Mouse (Mus musculus) kidney, embryonic 16.5 days (tissue): ENCODE data around the gene Pik3cg. TPM values are rescaled to one million over a fixed set of nuclear protein-coding genes. Genes with fewer than 3 reads are reported as not detected.

Source experiments
- ATAC-seq: fragments of 200-750 bp; cut with Nextera tagmentation; 2 replicates; pipeline ENCODE4 v1.8.0; 2017; ENCODE audit warnings: moderate TSS enrichment; ENCODE audit not compliant: low FRiP score, low TSS enrichment
- H3K27ac ChIP-seq: fragments of 300-500 bp; sonication (generic); 2 replicates; pipeline ENCODE4 v1.5.1; 2014; ENCODE audit warnings: low read length
- H3K27me3 ChIP-seq: fragments of 300-500 bp; sonication (generic); 2 replicates; pipeline ENCODE4 v1.6.1; 2014; ENCODE audit warnings: low read length, control low read depth, mixed read lengths; ENCODE audit not compliant: insufficient read depth
- H3K36me3 ChIP-seq: fragments of 300-500 bp; sonication (generic); 2 replicates; pipeline ENCODE4 v1.6.1; 2014; ENCODE audit warnings: low read length, control low read depth, mixed read lengths; ENCODE audit not compliant: insufficient read depth
- H3K4me1 ChIP-seq: fragments of 300-500 bp; sonication (generic); 2 replicates; pipeline ENCODE4 v1.6.1; 2014; ENCODE audit warnings: low read length, control low read depth, mixed read lengths; ENCODE audit not compliant: insufficient read depth
- H3K4me2 ChIP-seq: fragments of 300-500 bp; sonication (generic); replicated peaks from 2 replicates; pipeline ENCODE4 v1.6.1; 2014; ENCODE audit warnings: low read depth, low read length
- H3K4me3 ChIP-seq: fragments of 300-500 bp; sonication (generic); 2 replicates; pipeline ENCODE4 v1.5.1; 2014; ENCODE audit warnings: mild to moderate bottlenecking, low read length
- H3K9ac ChIP-seq: fragments of 300-500 bp; sonication (generic); replicated peaks from 2 replicates; pipeline ENCODE4 v1.6.1; 2014; ENCODE audit warnings: low read length
- H3K9me3 ChIP-seq: fragments of 300-500 bp; sonication (generic); 2 replicates; pipeline ENCODE4 v1.6.1; 2016; ENCODE audit warnings: low read length, control low read depth
- WGBS: fragments of 180-500 bp; shearing (Covaris S2); extraction: QIAGEN DNeasy Blood & Tissue Kit; methylation state at CpG from one replicate; pipeline ENCODE4 v1.1.7; 2014; 5-methylcytosine and 5-hydroxymethylcytosine counted together
- polyA plus RNA-seq: library from polyadenylated mRNA; unstranded; fragments of >200 nt; fragmentation: Nextera tagmentation; extraction: Ambion mirVana; gene quantifications from 2 replicates; pipeline ENCODE4 v1.2.1, GENCODE M21; 2015

The Pik3cg gene
- polyA plus RNA-seq, 1 experiment from 2014 or later, result 2.7 TPM

GRCm38 (mm10) chr12:32231398-32231797, 22.9 kb upstream of the Pik3cg start:
- no peaks in the 10 kb centered on the region for H3K27me3 ChIP-seq
- H3K9ac ChIP-seq, result no peak overlapping the region
- no peaks in the 10 kb centered on the region for H3K9me3 ChIP-seq
- no peak overlapping the region for H3K4me2 ChIP-seq
- no peaks in the 10 kb centered on the region for H3K36me3 ChIP-seq
- no peak overlapping the region for H3K27ac ChIP-seq
- WGBS, result 93% methylated on average over 1 of the region's 1 CpGs
- H3K4me3 ChIP-seq, result no peak overlapping the region
- H3K4me1 ChIP-seq, result no peaks in the 10 kb centered on the region
- no peak for ATAC-seq

GRCm38 (mm10) chr12:32223629-32224028, 15.2 kb upstream of the Pik3cg start:
- Histone ChIP-seq H3K27ac (no peak overlapping the region), H3K9ac (no peak overlapping the region), H3K4me3 (no peak overlapping the region), H3K36me3 (no peaks in the 10 kb centered on the region), H3K9me3 (no peaks in the 10 kb centered on the region), H3K4me2 (no peak overlapping the region), H3K4me1 (no peaks in the 10 kb centered on the region), H3K27me3 (no peaks in the 10 kb centered on the region)
- no peak for ATAC-seq
- WGBS, result 91% methylated on average over 1 of the region's 1 CpGs

GRCm38 (mm10) chr12:32222758-32223385, 14.4 kb upstream of the Pik3cg start:
- ATAC-seq, result no peak
- Histone ChIP-seq H3K9ac (no peak overlapping the region), H3K36me3 (no peaks in the 10 kb centered on the region), H3K27me3 (no peaks in the 10 kb centered on the region), H3K9me3 (no peaks in the 10 kb centered on the region), H3K4me1 (no peaks in the 10 kb centered on the region), H3K4me2 (no peak overlapping the region), H3K27ac (no peak overlapping the region), H3K4me3 (no peak overlapping the region)
- WGBS, result 86% methylated on average over 7 of the region's 7 CpGs

- H3K4me1 ChIP-seq, result no peaks in the 10 kb centered on the region
- H3K27me3 ChIP-seq, result no peaks in the 10 kb centered on the region
- no peak overlapping the region for H3K4me2 ChIP-seq
- ATAC-seq, result no peak
- H3K9me3 ChIP-seq, result peaks cover 7% of the 10 kb centered on the region; the same call in 1 of the 2 replicates
- 67% methylated on average over 1 of the region's 1 CpGs for WGBS
- H3K36me3 ChIP-seq, result no peaks in the 10 kb centered on the region
- no peak overlapping the region for H3K9ac ChIP-seq
- H3K27ac ChIP-seq, result no peak overlapping the region
- no peak overlapping the region for H3K4me3 ChIP-seq
Observed at GRCm38 (mm10) chr12:32220387-32220786, 11.9 kb upstream of the Pik3cg start.

GRCm38 (mm10) chr12:32215143-32215542, 6.7 kb upstream of the Pik3cg start:
- no peak overlapping the region for H3K4me3 ChIP-seq
- H3K36me3 ChIP-seq, result no peaks in the 10 kb centered on the region
- H3K4me1 ChIP-seq, result no peaks in the 10 kb centered on the region
- H3K27ac ChIP-seq, result no peak overlapping the region
- H3K9ac ChIP-seq, result no peak overlapping the region
- ATAC-seq, result no peak
- peaks cover 7% of the 10 kb centered on the region; the same call in 1 of the 2 replicates for H3K9me3 ChIP-seq
- H3K27me3 ChIP-seq, result no peaks in the 10 kb centered on the region
- H3K4me2 ChIP-seq, result no peak overlapping the region
- 75% methylated on average over 6 of the region's 6 CpGs for WGBS

- H3K4me2 ChIP-seq, result no peak overlapping the region
- no peak for ATAC-seq
- H3K4me3 ChIP-seq, result no peak overlapping the region
- peaks cover 7% of the 10 kb centered on the region; the same call in 1 of the 2 replicates for H3K9me3 ChIP-seq
- H3K27ac ChIP-seq, result no peak overlapping the region
- no peaks in the 10 kb centered on the region for H3K36me3 ChIP-seq
- 82% methylated on average over 5 of the region's 5 CpGs for WGBS
- no peaks in the 10 kb centered on the region for H3K4me1 ChIP-seq
- no peaks in the 10 kb centered on the region for H3K27me3 ChIP-seq
- no peak overlapping the region for H3K9ac ChIP-seq
Observed at GRCm38 (mm10) chr12:32212702-32213101, 4.2 kb upstream of the Pik3cg start.

GRCm38 (mm10) chr12:32212156-32212555, 3.7 kb upstream of the Pik3cg start:
- H3K9ac ChIP-seq, result no peak overlapping the region
- no peak overlapping the region for H3K4me2 ChIP-seq
- H3K36me3 ChIP-seq, result no peaks in the 10 kb centered on the region
- H3K27ac ChIP-seq, result no peak overlapping the region
- peaks cover 5% of the 10 kb centered on the region; the same call in 1 of the 2 replicates for H3K9me3 ChIP-seq
- ATAC-seq, result no peak
- no peak overlapping the region for H3K4me3 ChIP-seq
- no peaks in the 10 kb centered on the region for H3K4me1 ChIP-seq
- 87% methylated on average over 5 of the region's 5 CpGs for WGBS
- no peaks in the 10 kb centered on the region for H3K27me3 ChIP-seq

- Histone ChIP-seq H3K27ac (no peak overlapping the region), H3K4me2 (no peak overlapping the region), H3K4me1 (no peaks in the 10 kb centered on the region), H3K36me3 (no peaks in the 10 kb centered on the region), H3K27me3 (no peaks in the 10 kb centered on the region), H3K9ac (no peak overlapping the region), H3K9me3 (no peaks in the 10 kb centered on the region), H3K4me3 (no peak overlapping the region)
- 80% methylated on average over 4 of the region's 4 CpGs for WGBS
- ATAC-seq, result no peak
Observed at GRCm38 (mm10) chr12:32211257-32211656, 2.8 kb upstream of the Pik3cg start.

GRCm38 (mm10) chr12:32208951-32209350, 492 bp upstream of the Pik3cg start:
- Histone ChIP-seq H3K9ac (no peak overlapping the region), H3K27ac (peak overlapping the region; percentile 33; the same call in 1 of the 2 replicates), H3K4me2 (peak overlapping the region; percentile 37; the same call in 1 of the 2 replicates), H3K4me1 (peaks cover 3% of the 10 kb centered on the region; the same call in 1 of the 2 replicates), H3K9me3 (no peaks in the 10 kb centered on the region), H3K36me3 (no peaks in the 10 kb centered on the region), H3K4me3 (no peak overlapping the region), H3K27me3 (no peaks in the 10 kb centered on the region)
- ATAC-seq, result no peak
- WGBS, result 75% methylated on average over 2 of the region's 2 CpGs

- Histone ChIP-seq H3K36me3 (no peaks in the 10 kb centered on the region), H3K9me3 (no peaks in the 10 kb centered on the region), H3K9ac (no peak overlapping the region), H3K4me1 (peaks cover 6% of the 10 kb centered on the region; the same call in 1 of the 2 replicates), H3K4me2 (no peak overlapping the region), H3K4me3 (no peak overlapping the region), H3K27me3 (no peaks in the 10 kb centered on the region), H3K27ac (no peak overlapping the region)
- no peak for ATAC-seq
- 67% methylated on average over 3 of the region's 3 CpGs for WGBS
Observed at GRCm38 (mm10) chr12:32207141-32207540, 1.3 kb downstream of the Pik3cg start.
